ENCODE assay signal across 22 mouse cellular contexts in the genomic region with DNA sequence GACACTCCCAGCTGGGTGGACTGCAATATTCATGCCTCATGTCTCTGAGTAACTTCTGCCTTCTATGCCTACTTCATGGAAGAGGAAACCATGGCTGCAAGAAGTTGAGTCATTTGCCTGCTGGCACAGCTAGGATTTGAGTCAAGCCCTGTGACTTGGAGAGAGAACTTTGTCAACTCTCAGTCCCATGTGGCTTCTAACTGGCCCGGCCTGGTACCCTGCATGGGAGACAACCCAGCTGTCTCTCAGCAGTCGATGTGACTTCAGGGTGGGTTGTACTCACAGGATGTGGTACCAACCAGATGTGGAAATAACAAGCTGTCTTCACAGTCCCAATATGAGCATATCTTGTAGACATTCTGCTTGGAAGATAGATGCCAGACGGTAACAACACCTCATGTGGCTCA.
DNase-seq lines count a peak whose midpoint lies in the region; ATAC-seq and TF ChIP-seq lines count a peak whose summit lies in the region.
"Had no signal": no experiment of that assay in that cellular context is flagged by ENCODE, and none has a peak within 500 bp of the region (broad histone marks: within the 10 kb centered on the region; RNA-seq: fewer than 3 reads in every experiment).

No protein-coding gene starts in this region.

- TF ChIP-seq CTCF in heart, postnatal 0 days (IDR thresholded peaks at IDR 0.05; ENCODE audit: low read depth) = no peak
- TF ChIP-seq CTCF in bone marrow macrophage, adult 2 months (IDR thresholded peaks at IDR 0.05; ENCODE audit: low read depth, low read length) = no peak
- no peak for TF ChIP-seq CTCF in forebrain, postnatal 0 days (IDR thresholded peaks at IDR 0.05; ENCODE audit: low read depth)

- no peak for TF ChIP-seq EP300 in heart, postnatal 0 days (IDR thresholded peaks at IDR 0.05; ENCODE audit: low read depth)

- peaks cover 15% of the 10 kb centered on the region; the same call in 1 of the 2 replicates for H3K4me1 ChIP-seq in heart, postnatal 0 days (ENCODE audit: control insufficient read depth, insufficient read depth)
- peaks cover 26% of the 10 kb centered on the region for H3K4me1 ChIP-seq in bone marrow macrophage, adult 2 months (ENCODE audit: control insufficient read depth, insufficient read depth, low read length)
- H3K4me1 ChIP-seq in midbrain, embryonic 16.5 days (ENCODE audit: control insufficient read depth, insufficient read depth, low read length) = no peaks in the 10 kb centered on the region
- no peaks in the 10 kb centered on the region for H3K4me1 ChIP-seq in forebrain, postnatal 0 days (ENCODE audit: insufficient read depth)
- H3K4me1 ChIP-seq: forebrain, embryonic 10.5 days; hindbrain, embryonic 12.5 days; midbrain, embryonic 15.5 days; stomach, embryonic 15.5 days had no signal

- H3K4me2 ChIP-seq in heart, postnatal 0 days (ENCODE audit: low read depth, low read length) = no peak overlapping the region
- H3K4me2 ChIP-seq in midbrain, embryonic 16.5 days (ENCODE audit: low read length) = no peak overlapping the region
- H3K4me2 ChIP-seq in forebrain, postnatal 0 days (ENCODE audit: low read depth) = no peak overlapping the region
- H3K4me2 ChIP-seq: hindbrain, embryonic 12.5 days; lung, embryonic 14.5 days; midbrain, embryonic 15.5 days; stomach, embryonic 15.5 days had no signal

- no peak for DNase-seq in heart, postnatal 0 days (ENCODE audit: low spot score)
- no peak for DNase-seq in heart, postnatal 4 days
- peak; percentile 76 for DNase-seq in thymus, postnatal 4 days
- no peak for DNase-seq in frontal cortex, adult 2 months (ENCODE audit: extremely low spot score in 1 of 2, low spot score in 1 of 2)
- no peak for DNase-seq in forebrain, postnatal 0 days
- DNase-seq: adrenal gland, postnatal 14 days; cerebellum, adult 11 months; cerebellum, postnatal 10 days; embryo, embryonic 11 days; heart, postnatal 10 days; kidney, adult 8-10 months; kidney, postnatal 25 days; lung, embryonic 14.5 days had no signal

- no peak overlapping the region for H3K9ac ChIP-seq in heart, postnatal 0 days (replicated peaks; ENCODE audit: low read depth, low read length)
- no peak overlapping the region for H3K9ac ChIP-seq in midbrain, embryonic 16.5 days (ENCODE audit: low read depth, low read length)
- no peak overlapping the region for H3K9ac ChIP-seq in forebrain, postnatal 0 days
- H3K9ac ChIP-seq: hindbrain, embryonic 12.5 days; lung, embryonic 14.5 days; midbrain, embryonic 15.5 days; stomach, embryonic 15.5 days had no signal

- ATAC-seq in heart, postnatal 0 days (ENCODE audit: insufficient read depth, low read depth) = no peak
- ATAC-seq in monocyte, adult 5-6 weeks (replicated peaks; ENCODE audit: insufficient number of reproducible peaks, low FRiP score, low TSS enrichment, poor library complexity, severe bottlenecking) = 0 out of 2 replicates have a peak, but pooled peaks have one; percentile 29
- ATAC-seq in midbrain, embryonic 16.5 days = no peak
- ATAC-seq in forebrain, postnatal 0 days = no peak
- ATAC-seq: midbrain, embryonic 15.5 days had no signal

- no peaks in the 10 kb centered on the region for H3K9me3 ChIP-seq in heart, postnatal 0 days (replicated peaks; ENCODE audit: control insufficient read depth, low read length)
- peaks cover 4% of the 10 kb centered on the region; the same call in 1 of the 2 replicates for H3K9me3 ChIP-seq in midbrain, embryonic 16.5 days (replicated peaks; ENCODE audit: control insufficient read depth, low read length, poor library complexity, severe bottlenecking)
- no peaks in the 10 kb centered on the region for H3K9me3 ChIP-seq in forebrain, postnatal 0 days (ENCODE audit: low read length)
- H3K9me3 ChIP-seq: limb, embryonic 10.5 days; midbrain, embryonic 15.5 days; stomach, embryonic 15.5 days had no signal

- no peak for TF ChIP-seq POLR2A in bone marrow macrophage, adult 2 months (IDR thresholded peaks at IDR 0.05; ENCODE audit: borderline replicate concordance, low read depth, low read length)

- H3K27ac ChIP-seq in heart, postnatal 0 days (ENCODE audit: low read depth) = peak overlapping the region; percentile 48; the same call in 1 of the 2 replicates
- H3K27ac ChIP-seq in bone marrow macrophage, adult 2 months (ENCODE audit: insufficient read depth, low read depth, low read length) = peak overlapping the region; percentile 66
- H3K27ac ChIP-seq in midbrain, embryonic 16.5 days (ENCODE audit: low read length) = no peak overlapping the region
- H3K27ac ChIP-seq in forebrain, postnatal 0 days (ENCODE audit: low read depth, low read length) = no peak overlapping the region
- H3K27ac ChIP-seq: forebrain, embryonic 10.5 days; heart, adult 2 months; hindbrain, embryonic 12.5 days; limb, embryonic 10.5 days; midbrain, embryonic 15.5 days; stomach, embryonic 15.5 days had no signal

- no peaks in the 10 kb centered on the region for H3K27me3 ChIP-seq in heart, postnatal 0 days (ENCODE audit: control insufficient read depth, insufficient read depth, low read length)
- H3K27me3 ChIP-seq in midbrain, embryonic 16.5 days (ENCODE audit: control insufficient read depth, insufficient read depth, low read depth, low read length) = no peaks in the 10 kb centered on the region
- no peaks in the 10 kb centered on the region for H3K27me3 ChIP-seq in forebrain, postnatal 0 days (ENCODE audit: insufficient read depth, low read length)
- H3K27me3 ChIP-seq: hindbrain, embryonic 12.5 days; midbrain, embryonic 15.5 days; stomach, embryonic 15.5 days had no signal

- WGBS in heart, postnatal 0 days = 84% methylated on average over 3 of the region's 3 CpGs
- 85% methylated on average over 3 of the region's 3 CpGs for WGBS in midbrain, embryonic 16.5 days
- 82% methylated on average over 3 of the region's 3 CpGs for WGBS in forebrain, postnatal 0 days

- H3K4me3 ChIP-seq in heart, postnatal 0 days (ENCODE audit: low read depth, low read length) = no peak overlapping the region
- H3K4me3 ChIP-seq in bone marrow macrophage, adult 2 months (ENCODE audit: insufficient read depth, low read length) = no peak overlapping the region
- no peak overlapping the region for H3K4me3 ChIP-seq in midbrain, embryonic 16.5 days (ENCODE audit: low read depth, low read length)
- H3K4me3 ChIP-seq in forebrain, postnatal 0 days (ENCODE audit: low read depth, low read length) = no peak overlapping the region
- H3K4me3 ChIP-seq: forebrain, embryonic 10.5 days; heart, adult 2 months; hindbrain, embryonic 12.5 days; limb, embryonic 10.5 days; midbrain, embryonic 15.5 days; stomach, embryonic 15.5 days had no signal

- no peaks in the 10 kb centered on the region for H3K36me3 ChIP-seq in heart, postnatal 0 days (replicated peaks; ENCODE audit: control insufficient read depth, insufficient read depth, low read length)
- no peaks in the 10 kb centered on the region for H3K36me3 ChIP-seq in midbrain, embryonic 16.5 days (ENCODE audit: control insufficient read depth, insufficient read depth, low read length)
- no peaks in the 10 kb centered on the region for H3K36me3 ChIP-seq in forebrain, postnatal 0 days (ENCODE audit: insufficient read depth)
- H3K36me3 ChIP-seq: forebrain, embryonic 10.5 days; hindbrain, embryonic 12.5 days; limb, embryonic 10.5 days; midbrain, embryonic 15.5 days; stomach, embryonic 15.5 days had no signal

Comparison
In these comparisons a context has a peak if more than half of its experiments do, and no peak if none do; other contexts are left out.
1. H3K27ac ChIP-seq: peak in heart, postnatal 0 days (single experiment) and bone marrow macrophage, adult 2 months (single experiment); none in midbrain, embryonic 16.5 days (single experiment) and forebrain, postnatal 0 days (single experiment).